Mouse (Mus musculus) CD4-positive naive resting alpha-beta T cell, adult 76 days (primary cell): ENCODE data around the gene Cyb5r3. TPM values are rescaled to one million over a fixed set of nuclear protein-coding genes. Genes with fewer than 3 reads are reported as not detected.

ENCODE experiments used
- total RNA-seq: library from RNA; stranded (reverse); gene quantifications from one replicate; pipeline ENCODE4 v1.2.4, GENCODE M21; 2023

Gene Cyb5r3
- total RNA-seq: 53.2 TPM

GRCm38 (mm10) chr15:83172492-83173429 lies at the start of gene Cyb5r3:
Gene Cyb5r3, minus strand, starts transcription at chr15:83172592.

GRCm38 (mm10) chr15:83149196-83150072 lies 23.0 kb downstream of the Cyb5r3 start, which contains the start of gene Poldip3:
Gene Poldip3, minus strand, starts transcription at chr15:83149384.

GRCm38 (mm10) chr15:83122566-83123145 lies 49.7 kb downstream of the Cyb5r3 start, which contains the start of gene Rrp7a:
Gene Rrp7a, minus strand, starts transcription at chr15:83122801.

Other genes starting within 250 kb of the Cyb5r3 start
- gene Tcf20, start 184.7 kb downstream of the Cyb5r3 start, total RNA-seq: 218 TPM
- gene Nfam1, start 139.3 kb downstream of the Cyb5r3 start, total RNA-seq: 6.5 TPM
- gene Serhl, start 83.1 kb downstream of the Cyb5r3 start, total RNA-seq: 15.9 TPM
- 112 TPM for gene Rrp7a, start 49.8 kb downstream of the Cyb5r3 start, total RNA-seq
- gene Poldip3, start 23.2 kb downstream of the Cyb5r3 start, total RNA-seq: 235 TPM
- 0.26 TPM for gene A4galt, start 79.2 kb upstream of the Cyb5r3 start, total RNA-seq
- gene Arfgap3, start 177.7 kb upstream of the Cyb5r3 start, total RNA-seq: 8.5 TPM